Mouse (Mus musculus): ENCODE data around the gene Acads.

DNA sequence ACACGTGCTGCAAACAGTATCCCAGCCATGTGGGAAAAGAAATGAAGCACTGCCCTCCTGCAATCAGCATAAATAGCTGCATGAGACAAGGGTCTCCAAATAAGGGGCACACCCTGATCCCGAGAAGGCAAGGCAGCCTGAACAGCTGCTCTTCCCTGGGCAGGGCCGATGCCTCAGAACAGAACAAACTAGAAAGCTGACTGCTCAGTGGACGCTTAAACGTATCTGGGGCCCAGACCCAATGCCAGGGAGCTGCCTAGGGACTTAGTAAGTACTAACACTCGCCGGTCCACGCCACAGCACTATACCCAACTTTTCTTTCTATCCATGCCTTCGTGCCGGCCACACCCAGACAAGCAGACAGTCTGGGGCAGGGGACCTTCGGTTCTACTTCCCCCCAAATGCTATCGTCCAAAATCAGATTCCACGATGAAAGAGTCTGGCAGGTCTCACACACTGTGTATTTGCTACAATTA, 36.0 kb upstream of the Acads start:
- TF ChIP-seq CTCF (IDR thresholded peaks at IDR 0.05; ENCODE audit: extremely low read depth, insufficient read length, insufficient replicate concordance, low read depth, low read length) = no peak
- no peak for TF ChIP-seq POLR2A (IDR thresholded peaks at IDR 0.05; ENCODE audit: low read depth, low read length)

Data from small intestine, adult 2 months (tissue).